Mouse (Mus musculus) thymus, adult 2 months (tissue): Measurements from ENCODE around the gene Nos1.

Experiments
- CTCF ChIP-seq: fragments of 200-500 bp; IDR thresholded peaks from 2 replicates; pipeline ENCODE4 v1.5.1; 2012; ENCODE audit warnings: mild to moderate bottlenecking, control low read depth, low read length, moderate library complexity, borderline replicate concordance; ENCODE audit not compliant: control insufficient read depth, poor library complexity, insufficient read depth; ENCODE audit errors: extremely low read depth
- POLR2A ChIP-seq: fragments of 200-500 bp; IDR thresholded peaks from 2 replicates; pipeline ENCODE4 v1.6.1; 2012; ENCODE audit warnings: mild to moderate bottlenecking, low read length, control low read depth, moderate library complexity; ENCODE audit not compliant: control insufficient read depth, poor library complexity, insufficient read depth; ENCODE audit errors: extremely low read depth

GRCm38 (mm10) chr5:117981943-117982342 lies 201.1 kb downstream of the Nos1 start:
- no peak for TF ChIP-seq POLR2A
- TF ChIP-seq CTCF: no peak
